Mouse (Mus musculus): Measurements from ENCODE around the gene Tmigd3. TPM values are rescaled to one million over a fixed set of nuclear protein-coding genes. Genes with fewer than 3 reads are reported as not detected.
A peak's percentile ranks its signal among the peaks of the same experiment; 100 is the strongest.

Gene Tmigd3
- total RNA-seq (2021): under 1 TPM in 1 of 2 experiments, not detected in 1; 0.24 TPM
- long read RNA-seq, experiment 1, partial matches to known transcripts: 0 of 4 reads
- long read RNA-seq, experiment 1, other reads (novel, unspliced or antisense): 4 of 4 reads
- long read RNA-seq, experiment 2, partial matches to known transcripts: 0 of 1 reads
- long read RNA-seq, experiment 2, other reads (novel, unspliced or antisense): 1 of 1 reads

GRCm38 (mm10) chr3:105870558-105870957, at the start of gene Tmigd3, which contains the start of gene Adora3:
Tmigd3 (plus strand) TSS chr3:105870903.
Adora3 (plus strand) TSS chr3:105870858.
- DNase-seq: no peak
- intact Hi-C loops (cut with DNase I): no loop called here

- no peak for DNase-seq
- intact Hi-C loops (cut with DNase I): no loop called here
Observed at GRCm38 (mm10) chr3:105821504-105821903, 49.2 kb upstream of the Tmigd3 start.

- intact Hi-C loops (cut with DNase I): loop anchor here (2.0 kb wide), 2 partner anchors 21 to 71 kb away; no protein-coding TSS in a partner anchor
Observed at GRCm38 (mm10) chr3:105823609-105824008, 47.1 kb upstream of the Tmigd3 start.

GRCm38 (mm10) chr3:105824103-105824502, 46.6 kb upstream of the Tmigd3 start:
- intact Hi-C loops (cut with DNase I): loop anchor here (2.0 kb wide), 2 partner anchors 21 to 71 kb away; no protein-coding TSS in a partner anchor

More at GRCm38 (mm10) chr3:105823609-105824008, 47.1 kb upstream of the Tmigd3 start:
- DNase-seq: no peak

GRCm38 (mm10) chr3:105824704-105825103, 46.0 kb upstream of the Tmigd3 start:
- intact Hi-C loops (cut with DNase I): loop anchor here (2.0 kb wide), 2 partner anchors 22 to 70 kb away; no protein-coding TSS in a partner anchor
- no peak for DNase-seq

More at GRCm38 (mm10) chr3:105824103-105824502, 46.6 kb upstream of the Tmigd3 start:
- peak in 1 of 2 experiments; percentile 43 for DNase-seq

- intact Hi-C loops (cut with DNase I): loop anchor here (2.0 kb wide), 2 partner anchors 23 to 69 kb away; no protein-coding TSS in a partner anchor
- peak; percentile 65 to 66 for DNase-seq
Observed at GRCm38 (mm10) chr3:105825501-105826161, 45.1 kb upstream of the Tmigd3 start.

GRCm38 (mm10) chr3:105831584-105831983, 39.1 kb upstream of the Tmigd3 start:
- intact Hi-C loops (cut with DNase I): no loop called here
- DNase-seq: no peak

GRCm38 (mm10) chr3:105835875-105836274, 34.8 kb upstream of the Tmigd3 start:
- no peak for DNase-seq
- intact Hi-C loops (cut with DNase I): no loop called here

GRCm38 (mm10) chr3:105836883-105837282, 33.8 kb upstream of the Tmigd3 start:
- intact Hi-C loops (cut with DNase I): no loop called here
- no peak for DNase-seq

- intact Hi-C loops (cut with DNase I): no loop called here
- DNase-seq: no peak
Observed at GRCm38 (mm10) chr3:105838655-105839054, 32.0 kb upstream of the Tmigd3 start.

GRCm38 (mm10) chr3:105839836-105840235, 30.9 kb upstream of the Tmigd3 start:
- no peak for DNase-seq
- intact Hi-C loops (cut with DNase I): no loop called here

- intact Hi-C loops (cut with DNase I): no loop called here
- no peak for DNase-seq
Observed at GRCm38 (mm10) chr3:105846294-105847069, 24.2 kb upstream of the Tmigd3 start.

GRCm38 (mm10) chr3:105853781-105854180, 16.9 kb upstream of the Tmigd3 start:
- intact Hi-C loops (cut with DNase I): no loop called here

GRCm38 (mm10) chr3:105854786-105855185, 15.9 kb upstream of the Tmigd3 start:
- DNase-seq: no peak
- intact Hi-C loops (cut with DNase I): no loop called here

More at GRCm38 (mm10) chr3:105853781-105854180, 16.9 kb upstream of the Tmigd3 start:
- DNase-seq: no peak

GRCm38 (mm10) chr3:105857513-105857912, 13.2 kb upstream of the Tmigd3 start:
- no peak for DNase-seq
- intact Hi-C loops (cut with DNase I): no loop called here

- intact Hi-C loops (cut with DNase I): no loop called here
- DNase-seq: no peak
Observed at GRCm38 (mm10) chr3:105861747-105862366, 8.8 kb upstream of the Tmigd3 start.

- intact Hi-C loops (cut with DNase I): no loop called here
- no peak for DNase-seq
Observed at GRCm38 (mm10) chr3:105864123-105864522, 6.6 kb upstream of the Tmigd3 start.

- intact Hi-C loops (cut with DNase I): no loop called here
- no peak for DNase-seq
Observed at GRCm38 (mm10) chr3:105865122-105865521, 5.6 kb upstream of the Tmigd3 start.

- DNase-seq: peak in 1 of 2 experiments; percentile 49
- intact Hi-C loops (cut with DNase I): no loop called here
Observed at GRCm38 (mm10) chr3:105868135-105868534, 2.6 kb upstream of the Tmigd3 start.

- intact Hi-C loops (cut with DNase I): no loop called here
Observed at GRCm38 (mm10) chr3:105872034-105872433, 1.3 kb downstream of the Tmigd3 start.

More at GRCm38 (mm10) chr3:105872034-105872433, 1.3 kb downstream of the Tmigd3 start:
- DNase-seq: no peak
